Mouse (Mus musculus) olfactory bulb, adult 2 months (tissue): ENCODE data around the gene 4833427G06Rik. TPM values are rescaled to one million over a fixed set of nuclear protein-coding genes. Genes with fewer than 3 reads are reported as not detected.

Experiments used
- H3K27ac ChIP-seq: fragments of 200-500 bp; 2 replicates; pipeline ENCODE4 v1.5.1; 2012; ENCODE audit warnings: low read depth, low read length; ENCODE audit not compliant: insufficient read depth
- H3K4me1 ChIP-seq: fragments of 200-500 bp; 2 replicates; pipeline ENCODE4 v1.6.1; 2012; ENCODE audit warnings: low read length; ENCODE audit not compliant: control insufficient read depth, insufficient read depth
- H3K4me3 ChIP-seq: fragments of 200-500 bp; 2 replicates; pipeline ENCODE4 v1.5.1; 2012; ENCODE audit warnings: mild to moderate bottlenecking, low read depth, low read length, moderate library complexity; ENCODE audit not compliant: insufficient read depth
- CTCF ChIP-seq: fragments of 200-500 bp; IDR thresholded peaks from 2 replicates; pipeline ENCODE4 v1.5.1; 2012; ENCODE audit warnings: low read depth, mild to moderate bottlenecking, low read length, moderate library complexity; ENCODE audit not compliant: insufficient read depth
- POLR2A ChIP-seq: fragments of 200-500 bp; IDR thresholded peaks from 2 replicates; pipeline ENCODE4 v1.6.1; 2012; ENCODE audit warnings: mild to moderate bottlenecking, low read depth, low read length, moderate library complexity; ENCODE audit not compliant: insufficient read depth
- WGBS: fragments of 180-500 bp; shearing (Covaris S2); methylation state at CpG from one replicate; pipeline ENCODE4 v1.1.7; 2018; 5-methylcytosine and 5-hydroxymethylcytosine counted together
- polyA plus RNA-seq: library from polyadenylated mRNA; stranded (reverse); fragments of >200 nt; gene quantifications from 2 replicates; pipeline ENCODE4 v1.2.4, GENCODE M21; 2012; ENCODE audit warnings: low replicate concordance; ENCODE audit not compliant: missing spikeins, insufficient read depth, insufficient read length

4833427G06Rik gene
- polyA plus RNA-seq, 1 experiment: not detected

DNA sequence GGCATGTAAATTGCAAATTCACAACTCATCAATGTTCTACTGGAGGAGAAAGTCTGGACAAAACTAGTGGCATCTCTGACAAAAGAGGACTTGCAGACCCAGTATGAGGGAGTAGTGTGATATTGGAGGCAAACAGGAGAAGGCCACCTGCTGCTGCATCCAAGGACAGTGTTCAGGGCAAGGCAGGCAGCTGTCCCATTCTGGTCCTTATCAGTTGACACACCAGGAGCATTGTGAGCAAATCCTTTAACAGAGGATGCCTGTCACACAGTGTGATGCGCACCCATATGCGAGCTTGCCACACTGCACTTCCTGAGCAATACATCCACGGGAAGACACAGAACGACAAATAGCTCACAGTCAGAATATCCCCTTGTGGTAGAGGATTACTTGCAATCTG, 12.9 kb upstream of the 4833427G06Rik start:
- H3K27ac ChIP-seq: no peak overlapping the region
- no peaks in the 10 kb centered on the region for H3K4me1 ChIP-seq
- no peak for TF ChIP-seq CTCF
- no peak for TF ChIP-seq POLR2A
- H3K4me3 ChIP-seq: no peak overlapping the region
- 88% methylated on average over 4 of the region's 4 CpGs for WGBS

DNA sequence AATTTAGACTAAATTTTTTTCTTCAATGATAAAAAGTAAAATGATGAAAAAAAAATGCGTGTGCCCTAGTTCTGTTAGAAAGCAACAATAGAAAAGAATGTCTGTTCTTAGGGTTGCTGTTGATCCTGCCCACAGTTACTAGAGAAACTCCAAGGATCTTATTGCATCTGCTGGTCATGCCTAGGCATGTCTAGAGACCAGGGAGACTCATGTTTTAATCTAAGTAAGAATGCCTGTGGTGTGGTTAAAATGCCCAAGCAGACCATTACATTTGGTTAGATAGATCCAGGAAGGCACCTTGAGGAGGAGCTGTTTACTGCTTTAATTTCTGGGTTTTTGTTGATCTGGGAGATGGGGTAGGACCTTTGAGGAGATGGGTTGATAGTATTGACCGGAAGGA, 3.9 kb upstream of the 4833427G06Rik start:
- Histone ChIP-seq H3K27ac (no peak overlapping the region), H3K4me3 (no peak overlapping the region), H3K4me1 (peaks cover 6% of the 10 kb centered on the region; the same call in 1 of the 2 replicates)
- TF ChIP-seq CTCF: no peak
- no peak for TF ChIP-seq POLR2A
- 95% methylated on average over 2 of the region's 2 CpGs for WGBS

DNA sequence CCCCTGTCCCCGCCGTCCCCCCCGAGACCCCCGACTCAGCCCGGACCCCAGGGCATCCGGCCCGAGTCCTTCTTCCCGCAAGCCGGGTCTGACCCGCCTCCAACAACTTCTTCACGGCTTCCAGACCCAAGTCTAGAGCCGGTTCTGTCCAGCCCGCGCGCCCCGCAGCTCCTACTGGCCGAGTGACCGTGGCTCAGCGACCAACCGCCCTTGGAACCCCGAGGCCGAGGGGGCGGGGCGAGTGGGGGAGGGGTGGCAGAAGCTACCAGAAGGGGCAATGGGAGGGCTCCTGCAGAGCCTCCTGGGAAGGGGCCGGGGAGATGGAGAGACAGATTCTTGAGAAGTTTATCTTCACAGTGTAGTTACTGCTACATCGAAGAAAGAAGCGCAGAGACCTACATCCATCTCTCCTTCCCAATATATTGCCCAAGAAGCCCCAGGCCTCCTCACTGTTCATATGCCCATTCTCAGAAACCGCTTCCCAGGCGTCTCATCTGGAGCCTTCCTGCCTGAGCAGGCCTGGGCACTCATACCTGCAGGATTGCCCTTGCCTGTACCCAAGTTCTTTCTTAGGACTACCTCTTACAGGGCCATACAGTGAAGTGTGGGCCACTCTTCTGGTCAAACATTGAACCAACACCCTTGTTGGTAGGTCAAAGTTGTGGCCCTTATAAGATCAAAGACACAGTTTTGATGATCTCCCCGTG, 2.1 kb upstream of the 4833427G06Rik start:
- peak overlapping the region; percentile 37 for H3K4me3 ChIP-seq
- no peak overlapping the region for H3K27ac ChIP-seq
- TF ChIP-seq POLR2A (no peak), CTCF (no peak)
- peaks cover 6% of the 10 kb centered on the region; the same call in 1 of the 2 replicates for H3K4me1 ChIP-seq
- 19% methylated on average over 30 of the region's 30 CpGs for WGBS

DNA sequence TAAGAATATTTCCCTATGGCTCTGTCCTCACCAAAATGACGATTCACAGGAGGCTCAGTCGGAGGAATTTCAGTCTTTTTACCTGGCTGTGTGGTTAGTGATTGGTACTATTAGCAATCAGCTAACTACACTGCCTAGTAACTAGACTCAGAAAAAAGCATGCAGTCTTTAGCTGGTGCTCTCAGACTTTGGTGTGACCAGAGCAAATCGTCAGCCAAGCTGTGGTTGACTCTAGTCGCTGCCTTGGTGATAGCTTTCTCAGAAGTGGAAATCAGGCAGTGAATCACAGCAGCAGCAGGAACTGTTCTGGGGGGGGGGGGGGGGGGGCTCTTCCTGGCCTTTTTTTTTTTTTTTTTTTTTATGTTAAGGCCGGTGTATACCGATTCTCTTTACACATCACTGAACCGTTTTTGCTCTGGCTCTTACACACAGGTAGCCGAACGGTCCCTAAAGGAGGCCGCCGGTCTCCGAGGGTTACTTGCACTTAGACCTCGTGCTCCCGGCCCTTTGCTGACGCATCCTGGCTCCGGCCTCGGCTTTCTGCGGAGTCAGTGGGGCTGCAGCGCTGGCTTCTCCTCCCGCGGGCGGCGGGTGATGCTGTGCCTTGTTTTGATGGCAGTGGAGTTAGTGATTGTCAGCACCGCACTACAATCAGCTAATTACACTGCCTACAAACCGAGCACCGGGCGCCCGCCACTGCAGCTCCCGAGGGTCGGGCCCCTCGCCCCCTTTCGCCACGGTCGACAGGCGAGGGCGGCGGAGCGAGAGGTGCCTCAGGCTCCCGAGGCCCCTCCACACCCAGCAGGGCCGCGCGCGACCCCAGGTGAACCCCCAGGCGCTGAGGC, 1.3 kb upstream of the 4833427G06Rik start:
- Histone ChIP-seq H3K4me3 (peak overlapping the region; percentile 37), H3K27ac (no peak overlapping the region), H3K4me1 (peaks cover 6% of the 10 kb centered on the region; the same call in 1 of the 2 replicates)
- TF ChIP-seq POLR2A: no peak
- no peak for TF ChIP-seq CTCF
- WGBS: 4% methylated on average over 44 of the region's 44 CpGs

DNA sequence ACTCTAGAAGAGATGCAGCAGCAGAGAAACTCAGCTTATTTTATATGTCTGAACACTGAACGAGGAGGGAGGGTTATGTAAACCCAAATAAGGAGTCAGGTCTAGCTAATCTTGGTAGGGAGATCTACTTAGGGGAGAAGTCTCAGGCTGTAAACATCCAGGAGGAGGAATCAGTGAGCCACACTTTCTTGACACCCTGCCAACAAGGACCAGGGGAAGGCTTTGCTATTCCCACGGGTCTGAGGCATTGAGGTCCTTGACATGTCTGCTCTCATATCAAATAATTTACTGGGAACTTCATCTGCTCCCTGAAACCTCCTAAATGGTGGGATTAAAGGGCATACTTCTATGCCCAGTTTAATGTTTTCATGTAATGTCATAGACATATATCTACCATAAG, 5.6 kb downstream of the 4833427G06Rik start:
- WGBS: 59% methylated on average over 2 of the region's 2 CpGs
- Histone ChIP-seq H3K4me3 (no peak overlapping the region), H3K27ac (no peak overlapping the region), H3K4me1 (no peaks in the 10 kb centered on the region)
- TF ChIP-seq POLR2A (no peak), CTCF (no peak)

DNA sequence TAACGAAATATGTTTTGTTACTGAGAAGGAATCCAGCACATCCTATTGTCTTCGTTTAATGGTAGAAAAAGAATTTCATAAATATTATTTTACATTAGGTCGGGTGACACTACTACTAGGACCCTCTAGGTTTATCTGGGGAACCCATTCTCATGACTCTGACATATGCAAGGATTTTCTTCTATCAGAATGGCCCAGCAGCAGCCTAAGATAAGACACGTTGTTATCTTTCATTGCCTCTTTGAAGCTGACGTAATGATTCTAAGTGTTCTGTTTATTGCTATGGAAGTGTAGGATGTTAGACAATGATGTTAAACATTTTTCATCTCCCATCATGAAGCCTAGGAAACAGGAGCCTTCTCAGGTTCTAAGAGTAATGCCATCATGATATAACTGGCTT, 8.2 kb downstream of the 4833427G06Rik start:
- Histone ChIP-seq H3K4me3 (no peak overlapping the region), H3K27ac (no peak overlapping the region), H3K4me1 (no peaks in the 10 kb centered on the region)
- 90% methylated on average over 5 of the region's 5 CpGs for WGBS
- TF ChIP-seq POLR2A: no peak
- TF ChIP-seq CTCF: no peak

DNA sequence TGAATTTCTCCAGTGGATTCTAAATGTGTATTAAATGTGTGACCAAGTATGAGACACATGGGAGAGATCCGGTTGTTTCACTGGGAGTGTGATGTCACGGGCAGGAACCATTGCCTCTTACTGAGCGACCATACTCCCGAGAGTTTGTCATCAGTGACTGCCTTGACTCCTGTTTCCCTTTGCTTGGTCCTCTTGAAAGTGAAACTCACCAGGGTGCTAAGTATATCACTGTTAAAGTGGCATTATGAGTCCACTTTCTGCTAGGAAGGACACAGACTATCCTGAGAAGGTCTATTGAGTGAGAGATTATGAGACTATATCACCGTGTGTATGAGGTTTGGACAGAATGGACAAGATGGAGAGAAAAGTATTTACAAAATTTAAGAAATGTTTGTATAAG, 20.3 kb downstream of the 4833427G06Rik start:
- H3K4me1 ChIP-seq: peaks cover 5% of the 10 kb centered on the region
- no peak for TF ChIP-seq CTCF
- TF ChIP-seq POLR2A: no peak
- WGBS: 89% methylated on average over 5 of the region's 5 CpGs
- H3K27ac ChIP-seq: no peak overlapping the region
- no peak overlapping the region for H3K4me3 ChIP-seq

DNA sequence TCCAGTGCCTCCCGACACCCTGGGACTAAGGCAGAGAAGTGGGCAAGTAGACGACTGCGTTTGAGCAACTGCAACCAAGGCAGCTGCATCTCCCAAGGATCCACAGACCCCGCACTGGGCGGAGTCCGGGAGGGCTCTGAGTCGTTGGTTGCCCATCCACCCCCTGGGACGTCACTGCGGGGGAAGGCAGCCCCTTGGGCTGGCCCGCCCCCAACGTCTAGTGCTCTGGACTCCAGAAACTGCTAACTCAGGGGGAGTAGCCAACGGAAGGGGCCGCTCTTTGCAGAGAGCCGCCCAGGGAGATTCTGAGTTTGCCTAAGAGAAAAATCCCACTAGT, 24.9 kb downstream of the 4833427G06Rik start, which contains the start of gene Layn:
Gene Layn, minus strand, starts transcription at position 116 of the 337 bp plus-strand sequence.
- 2% methylated on average over 14 of the region's 14 CpGs for WGBS
- no peak within 1 kb of the TSS for H3K27ac ChIP-seq
- TF ChIP-seq CTCF (no peak), POLR2A (no peak)

More for the DNA sequence above, 24.9 kb downstream of the 4833427G06Rik start, which contains the start of gene Layn:
- H3K4me1 ChIP-seq: peaks cover 12% of the 10 kb centered on the region
- H3K4me3 ChIP-seq: peak within 1 kb of the TSS; percentile 44
